Mouse (Mus musculus): ENCODE measurements around the gene C8a. TPM values are rescaled to one million over a fixed set of nuclear protein-coding genes. Genes with fewer than 3 reads are reported as not detected.

Gene C8a
- polyA plus RNA-seq, 1 experiment from 2014 or later, result 9.9 TPM

DNA sequence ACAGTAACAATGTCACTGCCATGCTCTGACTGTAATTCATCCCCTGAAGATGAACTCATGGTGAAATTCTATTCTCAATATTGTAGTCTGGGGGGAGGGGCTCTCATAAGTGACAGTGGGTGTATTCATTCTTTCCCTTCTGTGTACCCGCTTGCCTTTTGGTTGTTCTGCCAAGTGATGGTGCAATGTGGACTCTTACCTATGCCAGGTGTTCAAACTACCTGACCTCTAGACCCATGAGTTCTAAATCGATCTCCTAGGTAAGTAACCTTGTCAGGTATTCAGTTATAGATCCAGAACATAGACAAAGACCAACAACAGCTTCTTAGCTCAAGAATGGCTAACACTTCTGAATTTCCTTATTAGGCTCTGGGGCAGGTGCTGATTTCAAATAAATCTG, 37.9 kb downstream of the C8a start:
- Histone ChIP-seq H3K4me3 (replicated peaks) (no peak overlapping the region), H3K4me1 (replicated peaks) (no peaks in the 10 kb centered on the region), H3K27ac (replicated peaks) (no peak overlapping the region), H3K36me3 (replicated peaks) (no peaks in the 10 kb centered on the region), H3K4me2 (no peak overlapping the region), H3K9me3 (replicated peaks) (no peaks in the 10 kb centered on the region), H3K9ac (no peak overlapping the region), H3K27me3 (no peaks in the 10 kb centered on the region)
- peak; percentile 49 for ATAC-seq (ENCODE audit: insufficient read depth)
- WGBS (ENCODE audit: insufficient replicate concordance), result 43% methylated on average over 2 of the region's 2 CpGs

DNA sequence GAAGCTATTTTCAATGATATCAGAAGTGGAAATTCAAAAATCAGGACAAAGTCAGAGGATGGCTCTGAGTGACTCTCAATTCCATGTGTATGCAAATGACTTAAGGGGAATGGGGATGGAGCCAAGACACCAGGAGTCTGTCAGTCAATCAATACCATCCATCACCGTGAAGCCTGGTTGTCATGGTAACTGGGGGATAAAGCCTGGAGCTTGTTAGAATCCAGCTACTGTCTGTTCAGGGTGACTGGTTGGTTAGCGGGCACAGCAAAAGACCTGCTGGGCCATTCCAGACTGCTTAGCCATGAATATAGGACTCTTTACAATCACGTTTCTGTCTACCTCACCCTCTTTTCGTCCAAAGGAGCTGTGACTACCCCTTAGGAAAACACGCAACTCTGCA, 41.1 kb downstream of the C8a start:
- H3K9me3 ChIP-seq (replicated peaks), result no peaks in the 10 kb centered on the region
- H3K27me3 ChIP-seq, result no peaks in the 10 kb centered on the region
- H3K36me3 ChIP-seq (replicated peaks), result no peaks in the 10 kb centered on the region; the same call in 1 of the 2 replicates
- H3K9ac ChIP-seq, result no peak overlapping the region
- ATAC-seq (ENCODE audit: insufficient read depth), result no peak
- no peak overlapping the region for H3K27ac ChIP-seq (replicated peaks)
- WGBS (ENCODE audit: insufficient replicate concordance), result 44% methylated on average over 5 of the region's 5 CpGs
- no peaks in the 10 kb centered on the region for H3K4me1 ChIP-seq (replicated peaks)
- no peak overlapping the region for H3K4me2 ChIP-seq
- H3K4me3 ChIP-seq (replicated peaks), result no peak overlapping the region

DNA sequence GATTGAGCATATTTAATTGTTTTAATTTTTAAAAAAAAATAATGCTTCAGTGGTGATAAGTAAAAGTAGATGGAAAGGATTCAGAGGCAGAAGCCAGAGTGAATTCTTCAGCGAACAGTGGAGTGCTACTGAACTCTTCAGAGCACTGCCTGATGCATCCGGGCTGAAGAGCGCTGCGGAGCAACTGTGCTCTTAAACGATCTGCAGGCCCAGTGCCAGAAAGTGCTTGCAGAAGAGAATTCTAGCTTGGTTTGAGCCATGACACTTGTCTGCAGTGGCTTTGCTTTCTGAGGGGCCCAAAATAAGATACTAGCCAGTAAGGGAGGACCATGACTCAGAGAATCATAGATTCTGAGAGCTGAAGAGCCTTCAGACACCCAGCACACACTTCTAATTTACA, 47.3 kb downstream of the C8a start:
- no peak overlapping the region for H3K4me3 ChIP-seq (replicated peaks)
- no peak overlapping the region for H3K4me2 ChIP-seq
- 67% methylated on average over 5 of the region's 5 CpGs for WGBS (ENCODE audit: insufficient replicate concordance)
- no peaks in the 10 kb centered on the region; the same call in 1 of the 2 replicates for H3K36me3 ChIP-seq (replicated peaks)
- no peaks in the 10 kb centered on the region; the same call in 1 of the 2 replicates for H3K4me1 ChIP-seq (replicated peaks)
- no peak overlapping the region for H3K27ac ChIP-seq (replicated peaks)
- no peaks in the 10 kb centered on the region for H3K9me3 ChIP-seq (replicated peaks)
- no peak overlapping the region for H3K9ac ChIP-seq
- no peaks in the 10 kb centered on the region for H3K27me3 ChIP-seq
- no peak for ATAC-seq (ENCODE audit: insufficient read depth)

DNA sequence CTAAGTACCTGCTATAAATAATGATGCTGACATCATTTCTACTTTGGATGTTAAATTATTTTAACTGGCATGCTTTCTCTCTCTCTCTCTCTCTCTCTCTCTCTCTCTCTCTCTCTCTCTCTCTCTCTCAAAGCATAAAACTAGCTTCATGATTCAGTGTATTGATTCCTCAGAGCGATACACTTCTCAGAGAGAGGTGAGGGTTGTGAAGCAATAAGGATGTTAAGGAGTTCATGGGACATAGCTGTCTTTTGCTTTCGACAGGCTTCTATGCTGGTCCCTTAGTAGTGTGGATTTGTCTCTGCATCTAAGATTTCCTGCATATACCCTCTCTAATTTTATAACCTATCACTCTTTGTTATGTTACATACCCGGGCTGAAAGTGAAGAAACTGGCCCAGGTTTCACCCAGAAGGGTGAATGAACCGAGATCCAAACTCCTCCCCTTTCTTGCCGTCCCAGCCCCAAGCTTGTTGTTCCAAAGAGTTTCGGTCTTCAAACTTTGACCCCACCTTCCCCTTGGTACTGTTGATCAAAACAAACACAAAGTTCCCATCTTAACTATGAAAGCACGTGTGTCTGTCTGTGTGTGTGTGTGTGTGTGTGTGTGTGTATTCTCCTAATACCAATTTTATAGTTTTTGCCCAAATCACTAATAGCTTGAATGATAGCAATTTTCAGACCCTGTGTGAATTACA, 51.7 kb downstream of the C8a start:
- H3K36me3 ChIP-seq (replicated peaks), result no peaks in the 10 kb centered on the region
- no peak overlapping the region for H3K27ac ChIP-seq (replicated peaks)
- H3K4me3 ChIP-seq (replicated peaks), result no peak overlapping the region
- WGBS (ENCODE audit: insufficient replicate concordance), result 51% methylated on average over 7 of the region's 7 CpGs
- H3K9ac ChIP-seq, result no peak overlapping the region
- H3K4me2 ChIP-seq, result no peak overlapping the region
- H3K9me3 ChIP-seq (replicated peaks), result no peaks in the 10 kb centered on the region
- peaks cover 4% of the 10 kb centered on the region; the same call in 1 of the 2 replicates for H3K4me1 ChIP-seq (replicated peaks)
- ATAC-seq (ENCODE audit: insufficient read depth), result no peak
- H3K27me3 ChIP-seq, result no peaks in the 10 kb centered on the region

DNA sequence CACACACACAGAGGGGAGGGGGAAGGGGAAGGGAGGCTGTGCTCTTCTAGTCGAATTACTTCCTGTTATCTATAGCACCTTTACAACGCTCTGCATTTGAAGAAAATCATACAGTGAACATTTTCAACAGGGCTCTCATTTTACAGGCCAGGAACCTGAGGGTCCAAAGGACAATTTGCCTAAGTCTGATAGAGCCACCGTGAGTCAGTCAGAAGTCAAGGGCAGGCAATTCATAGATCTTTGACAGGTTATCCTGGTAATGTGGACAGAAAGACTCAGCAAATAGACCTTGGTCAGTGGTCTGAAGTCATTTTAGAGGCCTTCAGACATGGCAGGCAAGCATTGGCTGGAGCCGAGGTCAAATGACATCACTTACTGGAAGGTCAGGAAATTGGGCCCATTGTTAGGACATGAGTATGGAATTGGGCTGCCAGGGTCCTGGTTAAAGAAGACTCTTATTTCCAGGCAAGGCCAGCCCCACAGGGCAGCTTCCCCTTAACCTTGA, 52.5 kb downstream of the C8a start:
- Histone ChIP-seq H3K4me1 (replicated peaks) (peaks cover 4% of the 10 kb centered on the region; the same call in 1 of the 2 replicates), H3K4me3 (replicated peaks) (no peak overlapping the region), H3K9ac (no peak overlapping the region), H3K9me3 (replicated peaks) (no peaks in the 10 kb centered on the region), H3K27me3 (no peaks in the 10 kb centered on the region), H3K27ac (replicated peaks) (peak overlapping the region; percentile 67), H3K4me2 (no peak overlapping the region), H3K36me3 (replicated peaks) (no peaks in the 10 kb centered on the region)
- ATAC-seq (ENCODE audit: insufficient read depth), result peak; percentile 41; the same call in 1 of the 2 replicates
- WGBS (ENCODE audit: insufficient replicate concordance), result 38% methylated on average over 4 of the region's 4 CpGs

DNA sequence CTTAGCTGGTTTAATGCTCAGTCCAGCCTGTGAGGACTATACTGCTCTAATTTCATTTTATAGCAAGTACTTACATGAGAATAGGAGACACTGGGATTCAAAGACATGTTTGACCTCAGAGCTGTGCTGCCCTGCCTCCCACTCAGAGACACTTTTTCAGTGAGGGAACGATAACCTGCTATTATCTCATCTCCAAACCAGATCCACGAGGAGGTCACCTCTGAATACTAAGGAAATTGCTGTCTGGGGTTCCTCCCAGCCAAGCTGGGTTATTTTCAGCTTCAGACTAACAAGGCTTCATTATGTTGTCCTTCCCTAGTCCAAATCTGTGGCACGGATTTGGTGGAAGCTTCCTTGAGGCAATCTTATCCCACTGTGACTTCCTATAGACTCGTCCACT, 56.3 kb downstream of the C8a start:
- Histone ChIP-seq H3K4me2 (no peak overlapping the region), H3K9ac (no peak overlapping the region), H3K36me3 (replicated peaks) (no peaks in the 10 kb centered on the region), H3K4me1 (replicated peaks) (peaks cover 4% of the 10 kb centered on the region; the same call in 1 of the 2 replicates), H3K27me3 (no peaks in the 10 kb centered on the region), H3K9me3 (replicated peaks) (no peaks in the 10 kb centered on the region), H3K27ac (replicated peaks) (no peak overlapping the region), H3K4me3 (replicated peaks) (no peak overlapping the region)
- ATAC-seq (ENCODE audit: insufficient read depth), result no peak
- 52% methylated on average over 4 of the region's 4 CpGs for WGBS (ENCODE audit: insufficient replicate concordance)

DNA sequence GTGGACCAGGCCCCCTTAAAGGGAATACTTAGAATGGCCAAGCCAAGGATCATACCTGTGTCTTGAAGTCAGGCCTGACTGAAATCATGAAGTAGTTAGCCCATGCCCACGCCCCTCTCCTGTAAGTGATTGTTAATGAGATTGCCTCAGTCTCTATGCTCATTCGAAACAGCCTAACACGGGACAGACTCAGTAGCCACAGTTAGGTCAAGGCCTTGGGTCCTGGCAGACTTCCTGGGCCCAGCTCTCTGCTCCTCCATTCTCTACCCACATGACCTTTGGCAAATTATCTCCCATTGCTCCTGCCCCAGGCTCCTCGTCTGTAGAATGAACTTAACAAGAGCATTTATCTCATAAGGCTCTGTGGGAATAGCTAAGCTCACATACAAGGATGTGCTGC, 57.2 kb downstream of the C8a start:
- ATAC-seq (ENCODE audit: insufficient read depth), result no peak
- WGBS (ENCODE audit: insufficient replicate concordance), result 50% methylated on average over 4 of the region's 4 CpGs
- Histone ChIP-seq H3K9me3 (replicated peaks) (no peaks in the 10 kb centered on the region), H3K4me1 (replicated peaks) (peaks cover 4% of the 10 kb centered on the region; the same call in 1 of the 2 replicates), H3K9ac (no peak overlapping the region), H3K4me3 (replicated peaks) (no peak overlapping the region), H3K27ac (replicated peaks) (no peak overlapping the region), H3K27me3 (no peaks in the 10 kb centered on the region), H3K4me2 (no peak overlapping the region), H3K36me3 (replicated peaks) (no peaks in the 10 kb centered on the region)

DNA sequence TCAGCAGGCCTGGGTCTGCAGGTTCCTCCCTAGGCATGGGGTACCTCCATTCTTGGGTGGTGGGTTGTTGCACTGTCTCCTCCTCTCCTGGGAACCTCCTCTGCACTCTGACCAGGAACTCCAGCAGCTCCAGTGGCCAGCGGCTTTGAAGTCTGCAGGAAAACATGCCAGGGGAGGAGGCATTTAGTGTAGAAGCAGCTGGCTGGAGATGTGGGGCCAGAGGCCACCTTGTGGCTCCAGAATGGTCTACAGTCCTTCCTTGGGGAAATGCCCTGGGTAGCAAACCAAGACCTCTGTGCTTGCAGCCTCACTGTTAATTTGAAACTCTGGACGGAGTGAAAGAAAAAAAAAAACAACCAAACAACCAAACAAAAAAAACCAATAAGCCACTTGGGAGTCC, 58.7 kb downstream of the C8a start:
- peak overlapping the region; percentile 41; the same call in 1 of the 2 replicates for H3K27ac ChIP-seq (replicated peaks)
- no peak overlapping the region for H3K4me2 ChIP-seq
- no peaks in the 10 kb centered on the region for H3K4me1 ChIP-seq (replicated peaks)
- WGBS (ENCODE audit: insufficient replicate concordance), result 27% methylated on average over 2 of the region's 2 CpGs
- no peak overlapping the region for H3K4me3 ChIP-seq (replicated peaks)
- no peak overlapping the region for H3K9ac ChIP-seq
- H3K27me3 ChIP-seq, result no peaks in the 10 kb centered on the region
- H3K9me3 ChIP-seq (replicated peaks), result no peaks in the 10 kb centered on the region
- ATAC-seq (ENCODE audit: insufficient read depth), result no peak
- H3K36me3 ChIP-seq (replicated peaks), result no peaks in the 10 kb centered on the region

DNA sequence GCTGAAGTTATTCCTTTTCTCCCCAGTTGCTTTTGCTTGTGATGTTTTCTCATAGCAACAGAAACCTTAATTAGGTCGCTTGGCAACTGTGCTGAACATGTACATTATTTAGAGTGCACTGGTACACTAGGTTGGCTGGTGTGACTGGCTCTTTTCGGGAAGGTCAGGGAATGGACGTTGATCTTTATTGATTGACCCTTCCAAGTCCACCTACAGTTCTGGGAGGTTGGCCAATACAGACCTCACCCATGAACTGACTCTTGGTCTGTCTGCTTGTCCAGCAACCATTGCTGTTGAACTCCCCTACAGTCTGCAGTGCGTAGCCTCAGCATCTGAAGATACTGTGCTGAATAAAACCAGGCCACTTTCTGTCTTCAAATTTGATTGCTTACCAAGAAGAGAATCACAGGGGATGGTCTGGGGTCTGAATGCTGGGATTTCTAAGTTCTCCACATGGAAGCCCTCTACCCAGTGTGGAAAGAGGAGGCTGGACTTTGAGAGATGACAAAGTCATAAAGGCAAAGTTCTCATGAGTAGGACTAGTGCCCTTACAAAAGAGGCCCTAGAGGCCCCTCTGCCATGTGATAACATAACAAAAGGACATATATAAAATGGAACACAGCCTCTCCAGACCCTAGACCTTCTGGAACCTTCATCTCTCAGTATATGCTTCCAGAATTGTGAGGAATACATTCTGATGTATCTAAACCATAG, 59.5 kb downstream of the C8a start:
- 41% methylated on average over 4 of the region's 4 CpGs for WGBS (ENCODE audit: insufficient replicate concordance)
- Histone ChIP-seq H3K4me3 (replicated peaks) (no peak overlapping the region), H3K27ac (replicated peaks) (peak overlapping the region; percentile 67), H3K9me3 (replicated peaks) (no peaks in the 10 kb centered on the region), H3K36me3 (replicated peaks) (no peaks in the 10 kb centered on the region), H3K4me1 (replicated peaks) (no peaks in the 10 kb centered on the region), H3K27me3 (no peaks in the 10 kb centered on the region), H3K4me2 (no peak overlapping the region), H3K9ac (no peak overlapping the region)
- ATAC-seq (ENCODE audit: insufficient read depth), result peak; percentile 79

DNA sequence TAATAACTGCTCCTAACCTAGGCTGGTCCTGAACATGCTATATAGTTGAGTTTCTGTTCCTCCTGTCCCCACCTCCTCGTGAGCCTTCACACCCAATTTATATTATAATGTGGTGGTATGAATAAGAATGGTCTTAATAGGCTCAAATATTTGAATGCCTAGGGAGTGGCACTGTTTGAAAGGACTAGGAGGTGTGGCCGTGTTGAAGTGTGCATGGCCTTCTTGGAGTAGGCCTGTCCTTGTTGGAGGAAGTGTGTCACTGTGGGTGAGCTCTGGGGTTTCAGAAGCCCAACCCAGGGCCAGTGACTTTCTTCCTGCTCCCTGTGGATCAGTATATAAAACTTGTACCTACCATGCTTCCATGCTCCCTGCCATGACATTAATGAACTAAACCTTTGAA, 62.6 kb downstream of the C8a start:
- Histone ChIP-seq H3K9ac (no peak overlapping the region), H3K4me1 (replicated peaks) (no peaks in the 10 kb centered on the region), H3K4me3 (replicated peaks) (no peak overlapping the region), H3K36me3 (replicated peaks) (no peaks in the 10 kb centered on the region), H3K27me3 (no peaks in the 10 kb centered on the region), H3K4me2 (no peak overlapping the region), H3K27ac (replicated peaks) (no peak overlapping the region), H3K9me3 (replicated peaks) (no peaks in the 10 kb centered on the region)
- WGBS (ENCODE audit: insufficient replicate concordance), result 64% methylated on average over 2 of the region's 2 CpGs
- no peak for ATAC-seq (ENCODE audit: insufficient read depth)

DNA sequence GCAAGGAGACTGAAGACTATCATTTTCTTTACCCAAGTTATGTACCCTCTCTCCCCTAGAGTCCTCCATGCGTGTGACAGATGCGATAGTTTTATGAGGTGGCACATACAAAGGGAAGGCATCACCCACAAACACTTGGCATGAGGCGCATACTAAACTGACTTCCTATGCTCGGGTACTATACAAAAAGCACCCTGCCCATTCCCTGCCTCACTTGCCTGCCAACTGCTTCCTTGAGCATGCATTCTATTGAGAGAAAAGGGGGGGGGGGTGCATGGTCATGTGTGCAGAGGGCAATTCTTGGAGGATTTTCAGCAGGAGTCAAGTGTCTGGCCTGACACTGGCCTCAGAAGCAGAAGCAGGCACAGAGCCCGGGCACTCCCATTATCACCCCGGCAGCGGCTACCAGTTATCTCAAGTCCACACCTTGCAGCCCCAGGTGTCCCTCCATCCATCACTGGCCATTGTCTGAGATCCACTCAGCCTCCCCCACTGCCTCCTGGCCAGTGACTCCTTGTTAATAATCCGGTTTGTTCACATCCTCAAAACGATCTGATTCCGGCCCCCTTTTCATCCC, 65.4 kb downstream of the C8a start:
- no peak for ATAC-seq (ENCODE audit: insufficient read depth)
- 56% methylated on average over 10 of the region's 10 CpGs for WGBS (ENCODE audit: insufficient replicate concordance)
- H3K4me3 ChIP-seq (replicated peaks), result no peak overlapping the region
- no peaks in the 10 kb centered on the region for H3K36me3 ChIP-seq (replicated peaks)
- H3K27ac ChIP-seq (replicated peaks), result no peak overlapping the region
- H3K4me2 ChIP-seq, result no peak overlapping the region
- no peak overlapping the region for H3K9ac ChIP-seq
- no peaks in the 10 kb centered on the region for H3K9me3 ChIP-seq (replicated peaks)
- H3K27me3 ChIP-seq, result no peaks in the 10 kb centered on the region
- H3K4me1 ChIP-seq (replicated peaks), result no peaks in the 10 kb centered on the region
